Mouse (Mus musculus) midbrain, embryonic 12.5 days (tissue): ENCODE data around the gene 2810408A11Rik. TPM values are rescaled to one million over a fixed set of nuclear protein-coding genes. Genes with fewer than 3 reads are reported as not detected.

Experiments used
- ATAC-seq: fragments of 200-750 bp; cut with Nextera tagmentation; 2 replicates; pipeline ENCODE4 v1.8.0; 2017; ENCODE audit warnings: low read depth, moderate TSS enrichment, moderate library complexity; ENCODE audit not compliant: low FRiP score
- H3K27ac ChIP-seq: fragments of 300-500 bp; sonication (generic); replicated peaks from 2 replicates; pipeline ENCODE4 v1.5.1; 2016; ENCODE audit warnings: mild to moderate bottlenecking
- H3K27me3 ChIP-seq: fragments of 300-500 bp; sonication (generic); 2 replicates; pipeline ENCODE4 v1.6.1; 2016; ENCODE audit warnings: mild to moderate bottlenecking
- H3K36me3 ChIP-seq: fragments of 300-500 bp; sonication (generic); 2 replicates; pipeline ENCODE4 v1.6.1; 2016
- H3K4me1 ChIP-seq: fragments of 300-500 bp; sonication (generic); 2 replicates; pipeline ENCODE4 v1.6.1; 2016
- H3K4me2 ChIP-seq: fragments of 300-500 bp; sonication (generic); replicated peaks from 2 replicates; pipeline ENCODE4 v1.6.1; 2016; ENCODE audit warnings: mild to moderate bottlenecking, moderate library complexity
- H3K4me3 ChIP-seq: fragments of 300-500 bp; sonication (generic); 2 replicates; pipeline ENCODE4 v1.5.1; 2016; ENCODE audit warnings: mild to moderate bottlenecking
- H3K9ac ChIP-seq: fragments of 300-500 bp; sonication (generic); replicated peaks from 2 replicates; pipeline ENCODE4 v1.6.1; 2016; ENCODE audit warnings: mild to moderate bottlenecking, moderate library complexity
- H3K9me3 ChIP-seq: fragments of 300-500 bp; sonication (generic); 2 replicates; pipeline ENCODE4 v1.6.1; 2016; ENCODE audit warnings: mild to moderate bottlenecking
- WGBS: fragments of 180-500 bp; shearing (Covaris S2); methylation state at CpG from one replicate; pipeline ENCODE4 v1.1.7; 2016; 5-methylcytosine and 5-hydroxymethylcytosine counted together
- microRNA-seq: library from miRNA; unstranded; fragments of <30 nt; microRNA quantifications from one replicate; pipeline ENCODE4, GENCODE M21; 2017
- polyA plus RNA-seq: library from polyadenylated mRNA; unstranded; fragments of >200 nt; fragmentation: Nextera tagmentation; extraction: Ambion mirVana; gene quantifications from 2 replicates; pipeline ENCODE4 v1.2.1, GENCODE M21; 2016

Gene 2810408A11Rik
- polyA plus RNA-seq, 1 experiment from 2014 or later = 21.8 TPM

DNA sequence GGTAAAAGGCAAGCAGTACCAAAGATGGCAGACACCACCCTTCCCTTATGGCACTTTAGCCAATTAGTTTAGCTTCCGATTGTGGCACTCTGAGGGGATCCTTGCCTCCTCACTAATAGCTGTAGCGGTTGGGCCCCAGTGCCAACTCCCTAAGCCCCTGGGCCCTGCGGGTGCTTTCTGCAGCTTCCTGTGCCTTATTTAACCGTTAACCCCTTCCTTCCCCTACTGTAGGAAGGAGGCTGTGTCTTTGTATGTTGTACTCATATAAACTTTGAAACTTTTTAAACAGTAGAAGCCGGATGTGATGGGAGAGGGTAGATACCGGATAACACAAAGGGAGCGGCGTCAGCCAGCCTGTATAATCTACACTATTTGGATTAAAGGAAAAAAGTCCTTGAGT lies 50.0 kb downstream of the 2810408A11Rik start:
- Histone ChIP-seq H3K27ac (no peak overlapping the region), H3K4me2 (no peak overlapping the region), H3K36me3 (peaks cover 46% of the 10 kb centered on the region), H3K9me3 (no peaks in the 10 kb centered on the region), H3K4me1 (peaks cover 25% of the 10 kb centered on the region), H3K27me3 (0 out of 2 replicates have a peak, but pooled peaks cover 3% of the 10 kb centered on the region), H3K9ac (no peak overlapping the region), H3K4me3 (no peak overlapping the region)
- WGBS = 81% methylated on average over 8 of the region's 8 CpGs
- no peak for ATAC-seq

DNA sequence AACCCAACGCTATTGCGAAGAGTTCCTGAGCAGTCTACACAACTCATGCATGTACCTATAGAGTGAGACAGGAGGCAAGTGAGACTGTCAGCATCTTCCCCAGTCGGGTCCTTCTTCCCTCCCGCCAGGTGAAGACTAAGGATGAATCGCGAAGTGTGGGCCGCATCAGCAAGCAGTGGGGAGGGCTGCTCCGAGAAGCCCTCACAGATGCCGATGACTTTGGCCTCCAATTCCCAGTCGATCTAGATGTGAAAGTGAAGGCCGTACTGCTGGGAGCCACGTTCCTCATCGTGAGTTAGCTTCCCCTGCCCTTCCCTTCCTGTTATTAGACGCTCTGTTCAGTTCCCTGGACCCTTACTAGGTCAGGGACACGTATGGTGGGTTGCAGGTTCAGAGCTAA lies 50.9 kb downstream of the 2810408A11Rik start:
- Histone ChIP-seq H3K4me1 (peaks cover 32% of the 10 kb centered on the region), H3K9me3 (no peaks in the 10 kb centered on the region), H3K4me3 (no peak overlapping the region), H3K27me3 (no peaks in the 10 kb centered on the region), H3K9ac (no peak overlapping the region), H3K4me2 (no peak overlapping the region), H3K36me3 (peaks cover 46% of the 10 kb centered on the region), H3K27ac (no peak overlapping the region)
- 96% methylated on average over 15 of the region's 15 CpGs for WGBS
- ATAC-seq = no peak

DNA sequence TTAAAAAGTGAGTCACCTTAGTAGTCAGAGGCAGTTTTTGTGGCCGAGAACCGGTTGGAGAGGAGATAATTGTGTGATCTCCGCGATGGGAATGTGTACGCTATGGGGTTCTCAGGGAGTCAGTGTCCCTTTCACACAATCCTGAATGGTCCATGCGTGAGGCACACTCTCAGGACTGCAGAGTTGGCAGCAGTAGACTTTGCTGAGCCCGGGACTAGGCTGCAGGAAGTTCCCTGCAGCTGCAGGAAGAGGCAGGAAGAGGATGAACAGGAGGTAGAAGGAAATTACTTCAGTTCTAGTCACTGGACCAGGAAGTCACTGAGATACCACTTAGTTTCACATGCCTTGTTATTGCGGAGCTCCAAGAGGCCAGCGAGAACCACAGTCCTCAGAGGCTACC lies 51.7 kb downstream of the 2810408A11Rik start:
- Histone ChIP-seq H3K9me3 (no peaks in the 10 kb centered on the region), H3K4me2 (no peak overlapping the region), H3K27ac (no peak overlapping the region), H3K4me3 (no peak overlapping the region), H3K4me1 (peaks cover 32% of the 10 kb centered on the region), H3K9ac (no peak overlapping the region), H3K27me3 (no peaks in the 10 kb centered on the region), H3K36me3 (peaks cover 46% of the 10 kb centered on the region)
- WGBS = 93% methylated on average over 9 of the region's 9 CpGs
- ATAC-seq = no peak

DNA sequence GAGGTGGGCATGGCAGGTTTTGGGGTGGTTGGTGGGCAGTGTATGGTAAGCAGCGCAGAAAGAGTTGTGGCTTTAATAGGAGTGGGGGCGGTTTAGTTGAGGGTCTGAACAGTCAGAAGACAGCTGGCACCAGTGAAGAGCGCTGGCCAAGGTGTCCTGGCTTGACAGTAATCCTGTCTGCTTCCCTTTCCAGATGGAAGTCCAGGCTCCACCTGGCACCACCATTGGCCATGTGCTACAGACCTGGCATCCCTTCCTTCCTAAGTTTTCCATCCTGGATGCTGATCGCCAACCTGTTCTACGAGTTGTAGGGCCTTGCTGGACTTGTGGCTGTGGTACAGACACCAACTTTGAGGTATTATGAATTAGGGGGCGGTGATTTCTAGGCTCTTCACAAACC lies 52.8 kb downstream of the 2810408A11Rik start:
- WGBS = 95% methylated on average over 6 of the region's 6 CpGs
- H3K27ac ChIP-seq = 0 out of 2 replicates have a peak overlapping the region, but pooled peaks have one; percentile 1
- H3K9ac ChIP-seq = 0 out of 2 replicates have a peak overlapping the region, but pooled peaks have one; percentile 84

More for the DNA sequence above, 52.8 kb downstream of the 2810408A11Rik start:
- Histone ChIP-seq H3K4me2 (peak overlapping the region; percentile 70), H3K9me3 (no peaks in the 10 kb centered on the region), H3K4me3 (peak overlapping the region; percentile 75; the same call in 1 of the 2 replicates), H3K4me1 (peaks cover 32% of the 10 kb centered on the region), H3K27me3 (no peaks in the 10 kb centered on the region), H3K36me3 (peaks cover 46% of the 10 kb centered on the region)
- ATAC-seq = no peak

Small RNA genes within 50 kb of the gene (microRNA-seq; reads per million reads assigned to microRNA genes)
- not detected for gene Mir6924

Other genes starting within 250 kb of the 2810408A11Rik start
- not detected in 2 replicates for gene Sox15, start 245.7 kb downstream of the 2810408A11Rik start, polyA plus RNA-seq
- gene Mpdu1, start 238.3 kb downstream of the 2810408A11Rik start, polyA plus RNA-seq = 79.4 and 79.9 TPM in 2 replicates
- 7.1 and 7.2 TPM in 2 replicates for gene Cd68, start 234.8 kb downstream of the 2810408A11Rik start, polyA plus RNA-seq
- gene Eif4a1, start 228.6 kb downstream of the 2810408A11Rik start, polyA plus RNA-seq = 608 and 698 TPM in 2 replicates
- 108 and 113 TPM in 2 replicates for gene Senp3, start 218.9 kb downstream of the 2810408A11Rik start, polyA plus RNA-seq
- 0.41 and 0.77 TPM in 2 replicates for gene Tnfsf13, start 215.2 kb downstream of the 2810408A11Rik start, polyA plus RNA-seq
- gene Tnfsf12, start 205.1 kb downstream of the 2810408A11Rik start, polyA plus RNA-seq = 2.2 and 2.9 TPM in 2 replicates
- 0.65 and 1.3 TPM in 2 replicates for gene Tnfsfm13, start 204.9 kb downstream of the 2810408A11Rik start, polyA plus RNA-seq
- 32.0 and 37.1 TPM in 2 replicates for gene Polr2a, start 142.3 kb downstream of the 2810408A11Rik start, polyA plus RNA-seq
- 0.18 and 0.27 TPM in 2 replicates for gene Slc35g3, start 139.0 kb downstream of the 2810408A11Rik start, polyA plus RNA-seq
- 2.0 TPM in 2 replicates for gene Zbtb4, start 135.1 kb downstream of the 2810408A11Rik start, polyA plus RNA-seq
- gene Chrnb1, start 105.0 kb downstream of the 2810408A11Rik start, polyA plus RNA-seq = 1.3 and 1.7 TPM in 2 replicates
- 2.7 and 2.9 TPM in 2 replicates for gene Fgf11, start 99.1 kb downstream of the 2810408A11Rik start, polyA plus RNA-seq
- gene Tmem102, start 95.4 kb downstream of the 2810408A11Rik start, polyA plus RNA-seq = 0.42 and 1.2 TPM in 2 replicates
- not detected in 2 replicates for gene Gm39566, start 85.7 kb downstream of the 2810408A11Rik start, polyA plus RNA-seq
- gene Spem2, start 82.5 kb downstream of the 2810408A11Rik start, polyA plus RNA-seq = not detected in 2 replicates
- gene Spem1, start 78.8 kb downstream of the 2810408A11Rik start, polyA plus RNA-seq = 0.46 TPM in 1 of 2 replicates, not detected in the other
- 14.2 and 14.6 TPM in 2 replicates for gene Nlgn2, start 63.2 kb downstream of the 2810408A11Rik start, polyA plus RNA-seq
- gene Tmem256, start 62.5 kb downstream of the 2810408A11Rik start, polyA plus RNA-seq = 284 and 302 TPM in 2 replicates
- 62.9 and 70.1 TPM in 2 replicates for gene Plscr3, start 54.6 kb downstream of the 2810408A11Rik start, polyA plus RNA-seq
- 0.19 and 0.21 TPM in 2 replicates for gene Tnk1, start 42.3 kb downstream of the 2810408A11Rik start, polyA plus RNA-seq
- gene Tmem95, start 23.0 kb downstream of the 2810408A11Rik start, polyA plus RNA-seq = not detected in 2 replicates
- gene Kctd11, start 19.6 kb downstream of the 2810408A11Rik start, polyA plus RNA-seq = 2.7 and 3.3 TPM in 2 replicates
- 0.50 and 0.73 TPM in 2 replicates for gene Acap1, start 5.4 kb downstream of the 2810408A11Rik start, polyA plus RNA-seq
- gene Neurl4, start 85 bp upstream of the 2810408A11Rik start, polyA plus RNA-seq = 17.4 and 19.3 TPM in 2 replicates
- 93.1 and 97.6 TPM in 2 replicates for gene Gps2, start 12.9 kb upstream of the 2810408A11Rik start, polyA plus RNA-seq
- 1,395 and 1,465 TPM in 2 replicates for gene Eif5a, start 21.0 kb upstream of the 2810408A11Rik start, polyA plus RNA-seq
- gene Ybx2, start 34.8 kb upstream of the 2810408A11Rik start, polyA plus RNA-seq = 5.0 and 5.6 TPM in 2 replicates
- 8.9 and 9.9 TPM in 2 replicates for gene Slc2a4, start 47.2 kb upstream of the 2810408A11Rik start, polyA plus RNA-seq
- 2.9 and 3.7 TPM in 2 replicates for gene Cldn7, start 63.8 kb upstream of the 2810408A11Rik start, polyA plus RNA-seq
- 21.4 and 27.5 TPM in 2 replicates for gene Ctdnep1, start 80.2 kb upstream of the 2810408A11Rik start, polyA plus RNA-seq
- gene Elp5, start 81.5 kb upstream of the 2810408A11Rik start, polyA plus RNA-seq = 127 and 131 TPM in 2 replicates
- gene Gabarap, start 90.2 kb upstream of the 2810408A11Rik start, polyA plus RNA-seq = 552 and 567 TPM in 2 replicates
- gene Phf23, start 94.8 kb upstream of the 2810408A11Rik start, polyA plus RNA-seq = 89.4 and 96.5 TPM in 2 replicates
- 45.3 and 49.2 TPM in 2 replicates for gene Dvl2, start 99.6 kb upstream of the 2810408A11Rik start, polyA plus RNA-seq
- gene Acadvl, start 114.4 kb upstream of the 2810408A11Rik start, polyA plus RNA-seq = 50.7 and 57.9 TPM in 2 replicates
- 23.9 and 30.2 TPM in 2 replicates for gene Dlg4, start 116.0 kb upstream of the 2810408A11Rik start, polyA plus RNA-seq
- 0.33 and 0.89 TPM in 2 replicates for gene Asgr1, start 153.1 kb upstream of the 2810408A11Rik start, polyA plus RNA-seq
- not detected in 2 replicates for gene Asgr2, start 191.7 kb upstream of the 2810408A11Rik start, polyA plus RNA-seq
- gene Mgl2, start 229.3 kb upstream of the 2810408A11Rik start, polyA plus RNA-seq = 0.47 and 1.0 TPM in 2 replicates